Mouse (Mus musculus) B cell, adult 62 days (primary cell): Measurements from ENCODE around the gene Hbq1b. TPM values are rescaled to one million over a fixed set of nuclear protein-coding genes. Genes with fewer than 3 reads are reported as not detected.

ENCODE experiments used
- total RNA-seq: library from RNA; stranded (reverse); gene quantifications from 4 replicates; pipeline ENCODE4 v1.2.4, GENCODE M21; 2023

Hbq1b gene
- total RNA-seq = not detected in 4 replicates

GRCm38 (mm10) chr11:32286695-32287492 lies at the start of gene Hbq1b:
TSS of gene Hbq1b (plus strand) at chr11:32286965.

GRCm38 (mm10) chr11:32267188-32267884 lies 19.4 kb upstream of the Hbq1b start, which contains the start of gene Nprl3:
TSS of gene Nprl3 (minus strand) at chr11:32267707.

GRCm38 (mm10) chr11:32276347-32276746 lies 10.4 kb upstream of the Hbq1b start, which contains the start of gene Hba-x:
TSS of gene Hba-x (plus strand) at chr11:32276400.

GRCm38 (mm10) chr11:32283091-32283777 lies 3.5 kb upstream of the Hbq1b start, which contains the start of gene Hba-a1:
TSS of gene Hba-a1 (plus strand) at chr11:32283511.

GRCm38 (mm10) chr11:32296203-32296602 lies 9.4 kb downstream of the Hbq1b start, which contains the start of gene Hba-a2:
TSS of gene Hba-a2 (plus strand) at chr11:32296489.

GRCm38 (mm10) chr11:32299865-32300264 lies 13.1 kb downstream of the Hbq1b start, which contains the start of gene Hbq1a:
TSS of gene Hbq1a (plus strand) at chr11:32300069.

Other genes with a start within 250 kb of the Hbq1b start
- 34.8 to 42.2 TPM (median 40.0 TPM) in 4 replicates for gene Il9r, start 86.7 kb upstream of the Hbq1b start, total RNA-seq
- gene Snrnp25, start 81.5 kb upstream of the Hbq1b start, total RNA-seq = 18.0 to 27.0 TPM (median 23.5 TPM) in 4 replicates
- 9.2 to 12.2 TPM (median 10.9 TPM) in 4 replicates for gene Rhbdf1, start 64.7 kb upstream of the Hbq1b start, total RNA-seq
- gene Mpg, start 60.5 kb upstream of the Hbq1b start, total RNA-seq = 20.3 to 25.8 TPM (median 23.9 TPM) in 4 replicates
- 50.7 to 62.4 TPM (median 56.6 TPM) in 4 replicates for gene Nprl3, start 19.3 kb upstream of the Hbq1b start, total RNA-seq
- gene Hba-x, start 10.6 kb upstream of the Hbq1b start, total RNA-seq = not detected in 4 replicates
- 58.9 to 127 TPM (median 84.8 TPM) in 4 replicates for gene Hba-a1, start 3.5 kb upstream of the Hbq1b start, total RNA-seq
- 20.0 to 91.4 TPM (median 56.9 TPM) in 4 replicates for gene Hba-a2, start 9.5 kb downstream of the Hbq1b start, total RNA-seq
- gene Hbq1a, start 13.1 kb downstream of the Hbq1b start, total RNA-seq = not detected in 4 replicates
- gene Sh3pxd2b, start 60.9 kb downstream of the Hbq1b start, total RNA-seq = 0.06 to 0.17 TPM (median 0.06 TPM) in 4 replicates
- 2.8 to 7.8 TPM (median 5.7 TPM) in 4 replicates for gene Ubtd2, start 168.4 kb downstream of the Hbq1b start, total RNA-seq
- gene Efcab9, start 245.1 kb downstream of the Hbq1b start, total RNA-seq = 2.9 to 4.8 TPM (median 3.2 TPM) in 4 replicates
- 233 to 249 TPM (median 234 TPM) in 4 replicates for gene Stk10, start 246.3 kb downstream of the Hbq1b start, total RNA-seq